Mouse (Mus musculus): Measurements from ENCODE around the gene Fign. TPM values are rescaled to one million over a fixed set of nuclear protein-coding genes. Genes with fewer than 3 reads are reported as not detected.
A peak's percentile ranks its signal among the peaks of the same experiment; 100 is the strongest.

The Fign gene
- total and polyA plus RNA-seq, 2 experiments from 2014 or later = 7.9 to 16.7 TPM

- H3K4me1 ChIP-seq (ENCODE audit: insufficient read depth, low read length) = no peaks in the 10 kb centered on the region; the same call in 1 of the 2 replicates
- ATAC-seq (ENCODE audit: low FRiP score) (no peak), DNase-seq (ENCODE audit: low spot score) (no peak)
- no peak for TF ChIP-seq CTCF (IDR thresholded peaks at IDR 0.05)
- 33% methylated on average over 7 of the region's 7 CpGs for WGBS
- no peaks in the 10 kb centered on the region for H3K9me3 ChIP-seq (ENCODE audit: low read length)
- no peak overlapping the region for H3K27ac ChIP-seq (ENCODE audit: low read depth, low read length)
- H3K4me3 ChIP-seq (ENCODE audit: low read depth, low read length) = no peak overlapping the region
- peak overlapping the region; percentile 12; the same call in 1 of the 2 replicates for H3K4me2 ChIP-seq (ENCODE audit: low read depth, low read length, poor library complexity, severe bottlenecking)
- no peaks in the 10 kb centered on the region for H3K36me3 ChIP-seq (ENCODE audit: insufficient read depth, low read length)
- H3K27me3 ChIP-seq (ENCODE audit: insufficient read depth, low read length) = no peaks in the 10 kb centered on the region
- no peak overlapping the region for H3K9ac ChIP-seq (replicated peaks; ENCODE audit: low read length, poor library complexity, severe bottlenecking)
Measured at GRCm38 (mm10) chr2:63981449-63981848, 116.4 kb downstream of the Fign start.

DNA sequence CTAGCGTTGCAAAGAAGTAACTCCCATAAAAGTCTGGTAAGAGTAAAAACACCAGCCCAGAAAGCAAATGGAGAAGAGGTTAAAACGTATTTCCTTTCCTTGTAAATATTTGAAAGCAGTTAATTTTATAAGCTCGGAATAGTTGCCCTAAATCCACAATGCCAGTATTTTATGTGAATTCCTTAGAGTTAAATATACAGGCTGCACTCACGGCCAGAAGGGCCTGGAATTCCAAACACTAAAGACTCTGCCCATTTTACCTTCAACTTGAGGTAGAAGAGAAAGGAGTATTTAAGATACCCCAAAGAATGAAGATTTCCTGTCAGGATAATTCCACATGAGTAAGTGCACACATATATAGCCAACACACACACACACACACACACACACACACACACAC lies 128.2 kb downstream of the Fign start:
- ATAC-seq (ENCODE audit: low FRiP score) = no peak
- no peaks in the 10 kb centered on the region for H3K9me3 ChIP-seq (ENCODE audit: low read length)
- no peak overlapping the region for H3K4me2 ChIP-seq (ENCODE audit: low read depth, low read length, poor library complexity, severe bottlenecking)
- H3K36me3 ChIP-seq (ENCODE audit: insufficient read depth, low read length) = no peaks in the 10 kb centered on the region
- H3K4me1 ChIP-seq (ENCODE audit: insufficient read depth, low read length) = no peaks in the 10 kb centered on the region
- H3K4me3 ChIP-seq (ENCODE audit: low read depth, low read length) = no peak overlapping the region
- DNase-seq (ENCODE audit: low spot score) = no peak
- H3K27ac ChIP-seq (ENCODE audit: low read depth, low read length) = no peak overlapping the region
- TF ChIP-seq CTCF (IDR thresholded peaks at IDR 0.05) = no peak
- no peaks in the 10 kb centered on the region for H3K27me3 ChIP-seq (ENCODE audit: insufficient read depth, low read length)
- WGBS = 64% methylated on average over 4 of the region's 4 CpGs
- H3K9ac ChIP-seq (replicated peaks; ENCODE audit: low read length, poor library complexity, severe bottlenecking) = no peak overlapping the region

- Histone ChIP-seq H3K4me2 (ENCODE audit: low read depth, low read length, poor library complexity, severe bottlenecking) (no peak overlapping the region), H3K9me3 (ENCODE audit: low read length) (no peaks in the 10 kb centered on the region), H3K27me3 (ENCODE audit: insufficient read depth, low read length) (no peaks in the 10 kb centered on the region), H3K36me3 (ENCODE audit: insufficient read depth, low read length) (no peaks in the 10 kb centered on the region), H3K27ac (ENCODE audit: low read depth, low read length) (no peak overlapping the region), H3K4me3 (ENCODE audit: low read depth, low read length) (no peak overlapping the region), H3K9ac (replicated peaks; ENCODE audit: low read length, poor library complexity, severe bottlenecking) (no peak overlapping the region), H3K4me1 (ENCODE audit: insufficient read depth, low read length) (no peaks in the 10 kb centered on the region)
- TF ChIP-seq CTCF (IDR thresholded peaks at IDR 0.05) = no peak
- 94% methylated on average over 2 of the region's 2 CpGs for WGBS
- ATAC-seq (ENCODE audit: low FRiP score) = no peak
- no peak for DNase-seq (ENCODE audit: low spot score)
Measured at GRCm38 (mm10) chr2:63931041-63931440, 166.8 kb downstream of the Fign start.

DNA sequence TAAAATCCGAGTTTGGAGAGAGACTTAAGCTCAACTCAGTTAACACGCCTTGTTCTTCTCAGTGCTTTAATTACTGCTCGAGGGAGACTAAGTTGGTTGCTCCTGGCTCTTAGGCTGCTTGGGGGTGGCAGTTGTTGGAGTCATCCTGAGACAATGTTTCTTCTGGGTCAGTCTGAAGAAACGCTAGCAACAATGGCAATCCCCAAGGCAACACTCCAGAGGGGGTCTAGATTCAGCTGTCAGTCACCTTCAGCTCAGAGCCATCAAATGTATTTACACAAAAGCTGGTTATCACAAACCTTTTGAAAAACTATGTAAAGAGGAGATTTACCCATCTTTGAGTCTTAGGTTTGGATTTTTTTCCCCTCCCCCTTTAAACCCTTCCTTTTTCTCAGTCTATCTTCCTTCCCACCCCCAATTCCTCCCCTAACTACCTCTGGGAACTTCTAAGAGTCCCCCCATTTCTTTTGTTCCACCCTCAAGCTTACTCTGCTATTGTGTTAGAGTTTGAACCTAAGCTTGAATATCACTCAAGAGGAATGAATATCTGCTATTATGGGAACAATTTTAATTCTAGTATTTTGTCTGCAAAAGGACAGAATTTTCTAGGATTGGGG lies 171.2 kb downstream of the Fign start:
- DNase-seq (ENCODE audit: low spot score) = no peak
- H3K9ac ChIP-seq (replicated peaks; ENCODE audit: low read length, poor library complexity, severe bottlenecking) = no peak overlapping the region
- TF ChIP-seq CTCF (IDR thresholded peaks at IDR 0.05) = no peak

GRCm38 (mm10) chr2:63925721-63926235 lies 172.1 kb downstream of the Fign start:
- DNase-seq (ENCODE audit: low spot score) = no peak
- Histone ChIP-seq H3K36me3 (ENCODE audit: insufficient read depth, low read length) (no peaks in the 10 kb centered on the region), H3K9ac (replicated peaks; ENCODE audit: low read length, poor library complexity, severe bottlenecking) (no peak overlapping the region), H3K9me3 (ENCODE audit: low read length) (no peaks in the 10 kb centered on the region), H3K4me2 (ENCODE audit: low read depth, low read length, poor library complexity, severe bottlenecking) (no peak overlapping the region), H3K4me1 (ENCODE audit: insufficient read depth, low read length) (no peaks in the 10 kb centered on the region), H3K4me3 (ENCODE audit: low read depth, low read length) (no peak overlapping the region), H3K27me3 (ENCODE audit: insufficient read depth, low read length) (no peaks in the 10 kb centered on the region), H3K27ac (ENCODE audit: low read depth, low read length) (no peak overlapping the region)
- no peak for TF ChIP-seq CTCF (IDR thresholded peaks at IDR 0.05)
- no peak for ATAC-seq (ENCODE audit: low FRiP score)
- 78% methylated on average over 4 of the region's 4 CpGs for WGBS

More for the DNA sequence above, 171.2 kb downstream of the Fign start:
- H3K36me3 ChIP-seq (ENCODE audit: insufficient read depth, low read length) = no peaks in the 10 kb centered on the region
- 12% methylated on average over 4 of the region's 4 CpGs for WGBS
- no peak overlapping the region for H3K4me3 ChIP-seq (ENCODE audit: low read depth, low read length)
- H3K4me2 ChIP-seq (ENCODE audit: low read depth, low read length, poor library complexity, severe bottlenecking) = no peak overlapping the region
- no peak for ATAC-seq (ENCODE audit: low FRiP score)
- no peaks in the 10 kb centered on the region for H3K9me3 ChIP-seq (ENCODE audit: low read length)
- H3K4me1 ChIP-seq (ENCODE audit: insufficient read depth, low read length) = no peaks in the 10 kb centered on the region
- H3K27ac ChIP-seq (ENCODE audit: low read depth, low read length) = no peak overlapping the region
- H3K27me3 ChIP-seq (ENCODE audit: insufficient read depth, low read length) = no peaks in the 10 kb centered on the region

Data from midbrain, postnatal 0 days (tissue).